Mouse (Mus musculus) liver, adult 2 months (tissue): Measurements from ENCODE around the gene Atp6v1e1.

Source experiments
- CTCF ChIP-seq: fragments of 200-500 bp; IDR thresholded peaks from 2 replicates; pipeline ENCODE4 v1.5.1; 2011; ENCODE audit warnings: low read depth, low read length, control low read depth
- POLR2A ChIP-seq: fragments of 200-500 bp; IDR thresholded peaks from 2 replicates; pipeline ENCODE4 v1.6.1; 2011; ENCODE audit warnings: low read length, control low read depth; ENCODE audit not compliant: insufficient read depth; ENCODE audit errors: extremely low read depth

- TF ChIP-seq CTCF (no peak), POLR2A (no peak)
These were observed 3.3 kb downstream of the Atp6v1e1 start for GRCm38 (mm10) chr6:120819294-120819693.
